Comparison of ENCODE assay signal across 8 mouse cellular contexts in genomic region chr2:60940454-60940961, GRCm38 (mm10). TPM values are rescaled to one million over a fixed set of nuclear protein-coding genes. Genes with fewer than 3 reads are reported as not detected.
A peak's percentile ranks its signal among the peaks of the same experiment; 100 is the strongest.
DNase-seq lines count a peak whose midpoint lies in the region; ATAC-seq and TF ChIP-seq lines count a peak whose summit lies in the region.

No protein-coding gene starts in this region.

- no peaks in the 10 kb centered on the region for H3K9me3 ChIP-seq in heart, embryonic 10.5 days
- H3K9me3 ChIP-seq in hindbrain, postnatal 0 days (ENCODE audit: low read length) = no peaks in the 10 kb centered on the region

- peak overlapping the region; percentile 34 for H3K4me2 ChIP-seq in hindbrain, postnatal 0 days (ENCODE audit: low read depth, low read length)

- H3K9ac ChIP-seq in hindbrain, postnatal 0 days (replicated peaks; ENCODE audit: low read length) = no peak overlapping the region

- ATAC-seq in hindbrain, postnatal 0 days = 0 out of 2 replicates have a peak, but pooled peaks have one; percentile 29
- no peak for ATAC-seq in frontal cortex, adult (ENCODE audit: low TSS enrichment)

- H3K27ac ChIP-seq in heart, embryonic 10.5 days = peak overlapping the region; percentile 56; the same call in 1 of the 2 replicates
- 0 out of 2 replicates have a peak overlapping the region, but pooled peaks have one; percentile 0 for H3K27ac ChIP-seq in brown adipose tissue, adult 24 weeks (replicated peaks; ENCODE audit: low read depth, low read length)
- peak overlapping the region; percentile 28; the same call in 1 of the 2 replicates for H3K27ac ChIP-seq in hindbrain, postnatal 0 days

- peaks cover 3% of the 10 kb centered on the region; the same call in 1 of the 2 replicates for H3K36me3 ChIP-seq in heart, embryonic 10.5 days
- H3K36me3 ChIP-seq in hindbrain, postnatal 0 days (ENCODE audit: insufficient read depth, low read length) = no peaks in the 10 kb centered on the region

- H3K4me3 ChIP-seq in heart, embryonic 10.5 days = peak overlapping the region; percentile 24; the same call in 1 of the 2 replicates
- H3K4me3 ChIP-seq in brown adipose tissue, adult 24 weeks (ENCODE audit: insufficient read depth, low read depth, low read length) = peak overlapping the region; percentile 24
- no peak overlapping the region; the same call in 1 of the 2 replicates for H3K4me3 ChIP-seq in hindbrain, postnatal 0 days (ENCODE audit: low read length)

- WGBS in heart, embryonic 10.5 days = 51% methylated on average over 8 of the region's 8 CpGs
- 34% methylated on average over 8 of the region's 8 CpGs for WGBS in hindbrain, postnatal 0 days

- H3K4me1 ChIP-seq in heart, embryonic 10.5 days = peaks cover 22% of the 10 kb centered on the region
- H3K4me1 ChIP-seq in brown adipose tissue, adult 24 weeks (ENCODE audit: control insufficient read depth, insufficient read depth, insufficient read length, low read length) = peaks cover 8% of the 10 kb centered on the region
- no peaks in the 10 kb centered on the region; the same call in 1 of the 2 replicates for H3K4me1 ChIP-seq in hindbrain, postnatal 0 days (ENCODE audit: insufficient read depth, low read length)

- no peak for TF ChIP-seq CTCF in hindbrain, postnatal 0 days (IDR thresholded peaks at IDR 0.05; ENCODE audit: low read depth)

- intact Hi-C loops in heart, postnatal 25 days (cut with DNase I) = no loop called here

- no peaks in the 10 kb centered on the region for H3K27me3 ChIP-seq in heart, embryonic 10.5 days (ENCODE audit: insufficient read depth, poor library complexity, severe bottlenecking)
- H3K27me3 ChIP-seq in hindbrain, postnatal 0 days (ENCODE audit: insufficient read depth, low read length) = no peaks in the 10 kb centered on the region

- DNase-seq in heart, embryonic 10.5 days (ENCODE audit: low spot score) = peak; percentile 73
- no peak for DNase-seq in heart, postnatal 25 days (ENCODE audit: low spot score)
- DNase-seq in hindbrain, postnatal 0 days (ENCODE audit: low spot score) = peak; percentile 23
- DNase-seq in lung, postnatal 10 days = peak; percentile 87
- DNase-seq in retina, postnatal 1 day = no peak
- no peak for DNase-seq in MN1 (ENCODE audit: low spot score)

RNA-seq across cellular contexts. Expression of gene Rbms1, which starts 22.5 kb away (rescaled TPM):
- 124 and 146 TPM in 2 replicates for polyA plus RNA-seq in heart, embryonic 10.5 days (2016; fragmentation: Nextera tagmentation; extraction: Ambion mirVana)
- total RNA-seq in heart, postnatal 25 days (2021) = 10 to 100 TPM; 47.3 to 47.7 TPM
- 35.1 and 50.4 TPM in 2 replicates for polyA plus RNA-seq in brown adipose tissue, adult 24 weeks (2012; ENCODE audit: insufficient read depth, insufficient read length, missing spikeins)
- total RNA-seq in hindbrain, postnatal 0 days (2014; rRNA removed) = 39.0 and 66.2 TPM in 2 replicates
- 59.2 and 69.7 TPM in 2 replicates for polyA plus RNA-seq in hindbrain, postnatal 0 days (2015; fragmentation: Nextera tagmentation; extraction: Ambion mirVana)

Comparison
In these comparisons a context has a peak if more than half of its experiments do, and no peak if none do; other contexts are left out.
1. DNase-seq: peak in heart, embryonic 10.5 days (single experiment), hindbrain, postnatal 0 days (single experiment) and lung, postnatal 10 days (single experiment); none in heart, postnatal 25 days (single experiment), retina, postnatal 1 day (single experiment) and MN1 (single experiment).
2. H3K27ac ChIP-seq: peak in every context shown above with its lines; median percentile 56 in heart, embryonic 10.5 days; 28 in hindbrain, postnatal 0 days; 0 in brown adipose tissue, adult 24 weeks.